ENCODE assay signal across 16 mouse cellular contexts in the genomic region with DNA sequence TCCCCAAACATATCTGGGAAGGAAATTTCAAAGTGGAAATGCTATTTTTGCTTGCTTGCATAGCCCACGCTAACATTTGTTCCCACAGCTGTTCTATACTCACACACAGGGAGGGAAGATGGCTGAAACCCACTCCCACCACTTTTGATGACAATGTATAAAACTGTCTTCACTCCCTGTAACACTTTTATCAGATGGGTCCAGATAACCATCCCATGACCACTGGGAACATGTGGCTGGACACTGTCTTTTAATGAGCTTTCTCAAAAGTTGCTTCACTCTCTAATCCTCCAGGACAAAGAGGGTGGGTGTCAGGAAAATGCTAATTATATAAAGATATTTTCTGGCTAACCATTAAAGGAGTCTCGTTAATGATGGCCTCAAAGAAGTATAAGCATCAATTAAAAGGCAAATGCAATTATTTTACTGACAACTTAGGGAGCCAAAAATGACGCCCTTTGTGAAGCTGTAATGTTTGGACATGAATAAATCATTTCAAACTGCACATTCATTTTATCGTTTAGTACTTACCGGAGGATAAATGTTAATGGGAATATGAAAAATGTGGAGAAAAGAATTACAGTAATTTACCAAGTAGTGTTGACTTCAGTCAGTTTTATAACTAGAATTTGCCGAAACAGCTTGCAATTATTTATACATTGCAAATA.
DNase-seq lines count a peak whose midpoint lies in the region; ATAC-seq lines count a peak whose summit lies in the region.
"Had no signal": no experiment of that assay in that cellular context is flagged by ENCODE, and none has a peak within 500 bp of the region (broad histone marks: within the 10 kb centered on the region; RNA-seq: fewer than 3 reads in every experiment).

No protein-coding gene starts in this region.

- peak; percentile 17 to 37 for DNase-seq in layer of hippocampus, adult 8-10 months (ENCODE audit: low spot score in 2 of 2)
- DNase-seq in layer of hippocampus, adult 9-10 months (ENCODE audit: low spot score) = no peak
- DNase-seq in Muller cell, postnatal 12 days (ENCODE audit: inconsistent ontology term) = peak; percentile 27
- DNase-seq in left cerebral cortex, postnatal 14 days (ENCODE audit: low spot score in 2 of 2) = peak; percentile 47 to 67
- DNase-seq in embryo, embryonic 10.5 days (ENCODE audit: low spot score) = no peak
- DNase-seq in cerebellum, adult 9-11 months = no peak
- DNase-seq: adrenal gland, postnatal 14 days; B cell, adult 2 months; cerebellum, postnatal 36 days; kidney, adult 11 months; lung, adult 2 months had no signal

- no peak overlapping the region for H3K4me2 ChIP-seq in forebrain, embryonic 13.5 days
- H3K4me2 ChIP-seq in intestine, embryonic 15.5 days (replicated peaks) = no peak overlapping the region
- H3K4me2 ChIP-seq: embryonic facial prominence, embryonic 13.5 days; hindbrain, embryonic 14.5 days; limb, embryonic 15.5 days had no signal

- peaks cover 16% of the 10 kb centered on the region for H3K4me1 ChIP-seq in forebrain, embryonic 13.5 days
- H3K4me1 ChIP-seq in intestine, embryonic 15.5 days (replicated peaks) = no peaks in the 10 kb centered on the region
- H3K4me1 ChIP-seq: embryonic facial prominence, embryonic 13.5 days; limb, embryonic 15.5 days had no signal

- peak overlapping the region; percentile 48 for H3K27ac ChIP-seq in forebrain, embryonic 13.5 days
- H3K27ac ChIP-seq in intestine, embryonic 15.5 days = no peak overlapping the region
- H3K27ac ChIP-seq: embryonic facial prominence, embryonic 13.5 days; hindbrain, embryonic 14.5 days; limb, embryonic 15.5 days had no signal

- H3K4me3 ChIP-seq in forebrain, embryonic 13.5 days = no peak overlapping the region
- H3K4me3 ChIP-seq in intestine, embryonic 15.5 days (replicated peaks) = no peak overlapping the region
- H3K4me3 ChIP-seq: embryonic facial prominence, embryonic 13.5 days; limb, embryonic 15.5 days had no signal

- no peaks in the 10 kb centered on the region for H3K9me3 ChIP-seq in forebrain, embryonic 13.5 days (replicated peaks)
- no peaks in the 10 kb centered on the region for H3K9me3 ChIP-seq in intestine, embryonic 15.5 days
- H3K9me3 ChIP-seq: embryonic facial prominence, embryonic 13.5 days; limb, embryonic 15.5 days had no signal

- ATAC-seq in forebrain, embryonic 13.5 days = peak; percentile 78
- no peak for ATAC-seq in intestine, embryonic 15.5 days

- intact Hi-C loops in left cerebral cortex, postnatal 14 days (cut with DNase I) = no loop called here

- H3K27me3 ChIP-seq in forebrain, embryonic 13.5 days = no peaks in the 10 kb centered on the region
- H3K27me3 ChIP-seq in intestine, embryonic 15.5 days (replicated peaks) = no peaks in the 10 kb centered on the region
- H3K27me3 ChIP-seq: embryonic facial prominence, embryonic 13.5 days; limb, embryonic 15.5 days had no signal

- H3K36me3 ChIP-seq in forebrain, embryonic 13.5 days (ENCODE audit: poor library complexity, severe bottlenecking) = no peaks in the 10 kb centered on the region
- H3K36me3 ChIP-seq in intestine, embryonic 15.5 days = no peaks in the 10 kb centered on the region
- H3K36me3 ChIP-seq: embryonic facial prominence, embryonic 13.5 days; limb, embryonic 15.5 days had no signal

- no peak overlapping the region for H3K9ac ChIP-seq in forebrain, embryonic 13.5 days
- no peak overlapping the region for H3K9ac ChIP-seq in intestine, embryonic 15.5 days
- H3K9ac ChIP-seq: embryonic facial prominence, embryonic 13.5 days; hindbrain, embryonic 14.5 days; limb, embryonic 15.5 days had no signal

- 28% methylated on average over 6 of the region's 6 CpGs for WGBS in forebrain, embryonic 13.5 days
- WGBS in intestine, embryonic 15.5 days = 80% methylated on average over 6 of the region's 6 CpGs

Comparison
In these comparisons a context has a peak if more than half of its experiments do, and no peak if none do; other contexts are left out.
1. DNase-seq: peak in layer of hippocampus, adult 8-10 months (2 of 2), Muller cell, postnatal 12 days (single experiment) and left cerebral cortex, postnatal 14 days (2 of 2); none in layer of hippocampus, adult 9-10 months (single experiment), embryo, embryonic 10.5 days (single experiment) and cerebellum, adult 9-11 months (single experiment).